Mouse (Mus musculus) myocyte (in vitro differentiated cells): ENCODE results near the gene Ms4a10. TPM values are rescaled to one million over a fixed set of nuclear protein-coding genes. Genes with fewer than 3 reads are reported as not detected.

Experiments
- H3K27me3 ChIP-seq: one replicate; pipeline ENCODE4 v1.6.1; 2011; ENCODE audit not compliant: control insufficient read depth, insufficient read depth, insufficient read length
- H3K36me3 ChIP-seq: one replicate; pipeline ENCODE4 v1.6.1; 2011; ENCODE audit not compliant: control insufficient read depth, insufficient read depth
- H3K4me2 ChIP-seq: one replicate; pipeline ENCODE4 v1.6.1; 2011; ENCODE audit warnings: low read depth, control low read depth
- H3K4me3 ChIP-seq: one replicate; pipeline ENCODE4 v1.5.1; 2011; ENCODE audit warnings: mild to moderate bottlenecking, control low read depth, moderate library complexity
- H3K79me2 ChIP-seq: one replicate; pipeline ENCODE4 v1.6.1; 2011; ENCODE audit not compliant: control insufficient read depth, insufficient read depth
- H3ac ChIP-seq: one replicate; pipeline ENCODE4 v1.6.1; 2011; ENCODE audit not compliant: control insufficient read depth, insufficient read length
- CEBPB ChIP-seq: IDR thresholded peaks from 2 replicates; pipeline ENCODE4 v1.6.1; 2011; ENCODE audit warnings: mild to moderate bottlenecking, moderate library complexity; ENCODE audit not compliant: poor library complexity, insufficient read depth, severe bottlenecking
- E2F4 ChIP-seq: IDR thresholded peaks from one replicate; pipeline ENCODE4 v1.6.1; 2011; ENCODE audit warnings: mild to moderate bottlenecking, control low read depth, moderate library complexity; ENCODE audit not compliant: insufficient read depth
- MAX ChIP-seq: IDR thresholded peaks from one replicate; pipeline ENCODE4 v1.6.1; 2011; ENCODE audit warnings: low read depth, mild to moderate bottlenecking, control low read depth
- MYOD1 ChIP-seq, 3 experiments: IDR thresholded peaks; one replicate each; pipeline ENCODE4 v1.6.1; 2011; ENCODE audit warnings: control low read depth in 2 of 3, low read depth in 2 of 3, mild to moderate bottlenecking in 2 of 3, moderate library complexity in 1 of 3; ENCODE audit not compliant: insufficient read length in 2 of 3, control insufficient read depth in 1 of 3
- MYOG ChIP-seq, 3 experiments: IDR thresholded peaks; one replicate each; pipeline ENCODE4 v1.6.1; 2011; ENCODE audit warnings: control low read depth in 2 of 3, low read depth in 2 of 3, mild to moderate bottlenecking in 2 of 3; ENCODE audit not compliant: insufficient read length in 2 of 3, control insufficient read depth in 1 of 3, insufficient read depth in 1 of 3
- POLR2A ChIP-seq: IDR thresholded peaks from one replicate; pipeline ENCODE4 v1.6.1; 2011; ENCODE audit warnings: low read depth, mild to moderate bottlenecking, control low read depth, moderate library complexity; ENCODE audit not compliant: insufficient read length
- POLR2AphosphoS2 ChIP-seq: IDR thresholded peaks from one replicate; pipeline ENCODE4 v1.6.1; 2011; ENCODE audit warnings: low read depth, control low read depth; ENCODE audit not compliant: insufficient read length
- REST ChIP-seq: IDR thresholded peaks from one replicate; pipeline ENCODE4 v1.6.1; 2011; ENCODE audit warnings: mild to moderate bottlenecking, control low read depth, moderate library complexity; ENCODE audit not compliant: insufficient read depth, insufficient read length
- SRF ChIP-seq: IDR thresholded peaks from one replicate; pipeline ENCODE4 v1.6.1; 2011; ENCODE audit warnings: low read depth; ENCODE audit not compliant: control insufficient read depth, insufficient read length
- TCF12 ChIP-seq: IDR thresholded peaks from one replicate; pipeline ENCODE4 v1.6.1; 2011; ENCODE audit warnings: mild to moderate bottlenecking, control low read depth; ENCODE audit not compliant: poor library complexity, insufficient read depth, severe bottlenecking
- TCF3 ChIP-seq: IDR thresholded peaks from one replicate; pipeline ENCODE4 v1.6.1; 2011; ENCODE audit warnings: low read depth, control low read depth; ENCODE audit not compliant: insufficient read length
- USF1 ChIP-seq: IDR thresholded peaks from one replicate; pipeline ENCODE4 v1.6.1; 2011; ENCODE audit warnings: low read depth, mild to moderate bottlenecking, control low read depth, moderate library complexity
- polyA plus RNA-seq: library from polyadenylated mRNA; unstranded; fragments of >200 nt; fragmentation: generic; extraction: Trizol; gene quantifications from one replicate; pipeline ENCODE4 v1.2.1, GENCODE M21; 2012; ENCODE audit warnings: missing spikeins

Ms4a10 gene
- polyA plus RNA-seq, 1 experiment: 0.30 TPM

DNA sequence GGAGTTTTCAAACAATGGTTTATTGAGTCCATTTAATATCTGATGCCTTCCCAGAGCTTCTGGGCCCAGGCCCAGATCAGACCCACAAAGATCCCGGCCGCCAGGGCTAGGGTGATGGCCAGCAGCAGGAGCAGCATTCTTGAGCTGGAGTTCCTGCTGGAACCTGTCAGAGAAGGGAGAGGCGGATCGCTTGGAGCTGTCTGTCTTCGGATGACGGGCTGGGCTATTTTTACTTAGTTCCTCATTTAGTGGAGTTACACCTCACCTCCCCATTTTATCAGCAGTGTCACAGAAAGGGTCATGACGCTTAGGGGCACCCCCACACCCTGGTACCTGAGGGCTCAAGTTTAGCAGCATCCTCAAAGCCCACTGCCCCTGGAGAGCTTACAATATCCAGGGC is 60.2 kb downstream of the Ms4a10 start:
- no peak overlapping the region for H3K4me2 ChIP-seq

More for the DNA sequence above, 60.2 kb downstream of the Ms4a10 start:
- no peaks in the 10 kb centered on the region for H3K79me2 ChIP-seq
- TF ChIP-seq MYOG (IDR thresholded peaks at IDR 0.05; ENCODE audit: control insufficient read depth in 1 of 3, insufficient read depth in 1 of 3, insufficient read length in 2 of 3, low read depth in 2 of 3) (no peak), CEBPB (no peak), TCF3 (no peak), MAX (no peak), SRF (no peak), TCF12 (no peak), MYOD1 (IDR thresholded peaks at IDR 0.05; ENCODE audit: control insufficient read depth in 1 of 3, insufficient read length in 2 of 3, low read depth in 2 of 3) (no peak), POLR2A (no peak), REST (no peak), POLR2AphosphoS2 (no peak), USF1 (no peak), E2F4 (no peak)
- no peaks in the 10 kb centered on the region for H3K36me3 ChIP-seq
- H3ac ChIP-seq: no peak overlapping the region
- H3K27me3 ChIP-seq: peaks cover 10% of the 10 kb centered on the region
- no peak overlapping the region for H3K4me3 ChIP-seq

Other genes starting within 250 kb of the Ms4a10 start
- not detected for gene Cd5, start 235.7 kb downstream of the Ms4a10 start, polyA plus RNA-seq
- gene Cd6, start 144.6 kb downstream of the Ms4a10 start, polyA plus RNA-seq: not detected
- 0.02 TPM for gene Slc15a3, start 134.9 kb downstream of the Ms4a10 start, polyA plus RNA-seq
- gene Tmem132a, start 104.7 kb downstream of the Ms4a10 start, polyA plus RNA-seq: 118 TPM
- gene Tmem109, start 92.7 kb downstream of the Ms4a10 start, polyA plus RNA-seq: 223 TPM
- 222 TPM for gene Prpf19, start 79.4 kb downstream of the Ms4a10 start, polyA plus RNA-seq
- gene Zp1, start 54.0 kb downstream of the Ms4a10 start, polyA plus RNA-seq: 0.05 TPM
- 0.10 TPM for gene Ptgdr2, start 37.5 kb downstream of the Ms4a10 start, polyA plus RNA-seq
- 33.1 TPM for gene Ccdc86, start 25.4 kb downstream of the Ms4a10 start, polyA plus RNA-seq
- gene Ms4a15, start 18.6 kb upstream of the Ms4a10 start, polyA plus RNA-seq: not detected
- 0.04 TPM for gene Ms4a18, start 43.4 kb upstream of the Ms4a10 start, polyA plus RNA-seq
- gene Ms4a8a, start 106.4 kb upstream of the Ms4a10 start, polyA plus RNA-seq: 0.17 TPM
- gene 1700017D01Rik, start 156.2 kb upstream of the Ms4a10 start, polyA plus RNA-seq: not detected
- not detected for gene 1700025F22Rik, start 190.7 kb upstream of the Ms4a10 start, polyA plus RNA-seq
- not detected for gene Ms4a13, start 222.1 kb upstream of the Ms4a10 start, polyA plus RNA-seq